Mouse (Mus musculus) liver, adult (tissue): ENCODE results near the gene Pitpnm2.

Experiments
- GATA4 ChIP-seq: IDR thresholded peaks from 2 replicates; pipeline ENCODE4 v1.6.1; 2014; ENCODE audit warnings: mild to moderate bottlenecking, low read length; ENCODE audit not compliant: insufficient replicate concordance

The Pitpnm2 gene

DNA sequence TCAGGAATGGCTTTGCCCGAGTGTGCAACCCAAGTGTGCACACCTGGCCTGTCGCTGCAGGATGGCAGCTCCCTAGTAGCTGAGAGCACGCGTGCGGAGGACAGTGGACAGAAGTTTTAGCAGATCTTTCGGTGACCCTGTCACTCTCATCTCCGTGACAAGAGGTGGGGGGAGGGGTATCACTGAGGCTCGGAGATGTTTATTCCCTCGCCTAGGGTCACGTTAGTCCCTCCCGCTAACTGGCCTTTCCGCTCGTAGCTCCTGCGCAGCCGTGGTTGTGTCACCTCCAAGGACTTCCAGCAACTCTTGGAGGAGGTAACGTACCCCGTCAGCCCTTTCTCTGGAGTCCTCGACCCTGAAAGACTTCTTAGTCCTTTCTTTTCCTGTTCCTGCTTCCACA, 137.0 kb downstream of the Pitpnm2 start:
- TF ChIP-seq GATA4, result no peak

DNA sequence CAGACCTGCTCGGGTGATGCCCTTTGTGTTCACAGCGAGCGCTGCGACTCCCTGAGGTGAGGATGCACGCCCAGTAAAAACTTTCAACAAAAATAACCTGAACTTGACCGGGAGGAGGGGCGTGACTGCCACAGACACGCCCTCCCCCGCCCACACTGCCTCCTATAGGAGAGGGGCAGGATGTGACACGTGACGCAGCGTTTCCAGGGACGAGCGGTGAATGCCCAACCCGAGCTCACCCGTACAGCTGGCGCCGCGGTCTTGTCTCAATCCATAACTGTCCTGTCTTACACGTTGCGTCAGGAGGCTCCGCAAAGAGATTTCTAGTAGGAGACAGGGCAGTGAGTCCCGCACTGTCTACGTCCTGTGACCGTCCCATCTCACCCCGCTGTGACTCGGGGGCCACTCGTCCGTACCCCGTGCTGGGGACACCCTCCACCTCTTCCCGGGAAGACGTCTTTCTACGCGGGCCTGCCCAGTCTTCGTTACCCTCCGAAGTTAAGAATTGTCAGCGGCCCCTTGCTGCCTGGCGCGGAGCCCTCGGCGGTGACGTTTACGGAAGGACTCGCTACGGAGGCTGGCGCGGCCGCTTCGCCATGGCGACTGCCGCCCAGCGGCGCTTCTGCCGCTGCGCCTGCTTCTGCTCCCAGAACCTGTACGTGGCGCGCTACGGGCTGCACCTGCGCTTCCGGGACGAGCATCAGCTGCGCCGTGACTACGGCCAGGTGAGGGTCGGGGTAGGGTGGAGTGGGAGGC, 137.6 kb downstream of the Pitpnm2 start, which contains the start of gene Ogfod2:
Gene Ogfod2, plus strand, starts transcription at position 556 of the 756 bp plus-strand sequence.
- TF ChIP-seq GATA4, result no peak; the same call in 1 of the 2 replicates

DNA sequence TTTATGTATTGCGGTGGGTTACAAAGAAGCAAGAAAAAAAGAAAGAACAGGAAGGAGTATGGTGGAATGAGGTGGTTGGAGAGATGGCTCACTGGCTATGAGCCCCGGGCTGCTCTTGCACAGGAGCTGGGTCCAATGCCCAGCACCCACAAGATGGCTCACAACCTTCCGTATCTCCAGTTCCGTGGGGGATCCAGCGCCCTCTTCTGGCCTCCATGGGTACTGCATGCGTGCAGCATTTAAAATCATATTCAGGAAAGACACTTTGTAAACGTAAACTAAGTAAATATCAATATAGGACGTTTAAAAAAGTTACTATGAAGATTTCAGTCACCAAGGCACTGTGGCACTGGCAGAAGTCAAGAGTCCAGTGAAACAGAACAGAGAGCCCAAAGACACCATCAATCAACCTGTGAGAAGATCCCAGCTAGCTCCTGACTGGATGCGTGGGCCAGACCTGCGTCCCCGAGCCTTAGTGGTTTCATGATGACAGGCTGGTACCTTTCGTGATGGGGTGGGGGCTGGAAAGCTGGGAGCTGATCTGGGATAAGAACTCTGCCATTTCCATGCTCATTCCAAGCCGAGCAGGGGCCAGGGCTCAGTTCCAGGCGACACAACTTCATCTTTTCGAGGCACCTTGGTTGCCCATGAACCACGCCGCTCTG, 138.4 kb downstream of the Pitpnm2 start:
- TF ChIP-seq GATA4, result no peak

DNA sequence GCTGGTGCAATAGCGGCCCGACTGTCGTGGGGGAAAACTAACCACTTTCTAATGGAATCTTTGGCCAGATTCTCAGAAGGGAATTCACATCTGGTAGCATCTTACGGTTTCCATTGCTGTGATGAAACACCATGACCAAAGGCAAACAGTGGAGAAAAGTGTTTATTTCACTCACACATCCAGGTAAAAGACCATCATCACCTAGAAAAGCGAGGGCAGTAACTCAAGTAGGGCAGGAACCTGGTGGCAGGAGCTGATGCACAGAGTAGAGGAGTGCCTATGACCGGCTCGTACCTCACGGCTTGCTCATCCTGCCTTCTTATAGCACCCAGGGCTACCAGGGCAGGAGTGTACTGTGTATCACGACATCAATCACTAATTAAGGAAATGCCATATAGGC, 146.0 kb downstream of the Pitpnm2 start:
- no peak for TF ChIP-seq GATA4

DNA sequence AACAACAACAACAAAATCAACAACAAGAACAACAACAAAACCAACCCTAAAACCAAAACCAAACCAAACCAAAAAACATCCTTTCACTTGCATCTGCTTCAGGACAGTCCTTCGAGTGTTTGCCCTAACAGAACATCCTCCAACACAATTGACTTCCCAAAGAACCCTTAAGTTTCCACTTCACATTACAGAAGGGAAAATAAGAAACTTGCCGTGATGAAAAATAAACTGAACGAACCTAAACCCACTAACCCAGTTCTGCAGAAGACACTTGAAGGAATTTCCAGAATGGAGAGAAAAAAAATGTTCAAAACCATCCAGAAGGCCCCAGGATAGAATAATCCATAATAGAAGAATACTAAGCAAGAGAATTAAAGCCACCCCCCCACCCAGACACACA, 146.5 kb downstream of the Pitpnm2 start:
- TF ChIP-seq GATA4, result no peak

DNA sequence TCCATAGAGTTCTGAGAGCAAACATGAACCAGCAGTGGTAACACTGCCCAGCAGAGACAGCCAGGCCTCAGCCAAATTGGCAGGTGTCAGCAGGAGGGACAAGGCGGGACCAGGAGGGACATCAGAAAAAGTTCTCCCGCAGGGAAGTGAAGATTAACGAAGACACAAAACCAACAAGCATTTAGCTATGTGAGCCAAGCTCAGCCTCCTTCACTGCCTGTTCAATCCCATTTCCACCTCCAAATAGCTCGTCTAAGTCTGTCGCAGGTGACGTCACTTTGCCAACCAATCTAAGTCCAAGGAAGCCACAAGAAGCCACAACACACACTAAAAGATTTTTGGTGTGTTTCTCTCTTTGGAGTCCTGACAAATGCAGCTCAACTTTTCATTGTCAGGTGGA, 147.2 kb downstream of the Pitpnm2 start:
- TF ChIP-seq GATA4, result no peak

DNA sequence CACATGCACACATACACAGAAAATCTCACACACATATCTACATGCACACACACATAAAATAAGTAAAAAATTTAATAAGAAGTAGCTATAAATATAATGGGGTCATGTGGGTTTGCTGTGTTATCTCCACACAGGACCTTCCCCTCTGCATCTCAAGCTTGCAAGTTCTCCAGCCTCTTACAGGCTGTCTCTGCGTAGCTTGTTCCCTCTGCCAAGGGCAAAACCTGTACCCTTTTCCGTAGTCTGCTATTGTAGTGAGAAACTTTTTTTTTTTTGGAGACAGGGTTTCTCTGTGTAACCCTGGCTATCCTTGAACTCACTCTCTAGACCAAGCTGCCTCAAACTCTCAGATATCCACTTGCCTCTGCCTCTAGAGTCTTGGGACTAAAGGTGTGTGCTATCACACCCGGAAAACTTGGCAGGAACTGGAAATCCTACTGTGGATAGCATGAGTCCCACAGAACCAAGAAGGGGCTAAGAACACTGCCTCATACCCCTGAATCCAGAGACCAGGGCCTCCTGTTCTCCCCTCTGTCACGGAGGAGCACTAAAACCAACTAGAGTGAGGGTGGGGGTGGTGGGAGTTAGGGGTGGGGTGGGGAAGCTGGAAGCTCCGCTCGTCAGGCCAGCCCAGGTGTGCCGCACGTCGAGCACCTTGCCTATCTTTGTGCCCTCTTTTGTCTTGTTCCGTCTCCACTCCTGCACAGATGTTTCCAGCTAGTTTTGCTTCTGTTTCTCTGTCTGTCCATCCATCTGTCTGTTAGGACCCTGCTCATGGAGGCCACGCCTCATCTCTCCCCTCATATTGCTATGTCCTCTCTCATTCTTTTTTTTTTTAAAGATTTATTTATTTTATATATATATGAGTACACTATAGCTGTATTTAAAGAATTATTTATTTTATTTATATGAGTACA, 149.2 kb downstream of the Pitpnm2 start:
- no peak for TF ChIP-seq GATA4

DNA sequence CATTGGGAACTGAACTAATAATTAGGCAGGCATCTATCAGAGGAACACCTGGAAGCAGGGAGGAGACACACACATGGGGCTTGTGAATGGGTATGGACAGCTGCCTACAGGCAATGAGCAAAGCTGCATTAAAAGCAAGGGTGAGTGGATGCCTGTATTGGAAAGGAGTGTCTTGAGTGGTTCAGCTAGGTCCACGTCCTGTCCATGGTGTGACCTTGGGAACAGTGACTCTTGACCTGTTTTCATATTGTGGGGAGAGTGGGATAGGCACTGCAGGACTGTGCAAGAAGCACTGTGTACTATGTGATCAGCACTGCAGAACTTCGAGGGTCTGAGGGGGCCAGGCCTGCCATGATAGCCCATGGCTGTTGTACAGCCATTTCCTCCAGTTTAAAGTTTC, 150.6 kb downstream of the Pitpnm2 start:
- TF ChIP-seq GATA4, result no peak

DNA sequence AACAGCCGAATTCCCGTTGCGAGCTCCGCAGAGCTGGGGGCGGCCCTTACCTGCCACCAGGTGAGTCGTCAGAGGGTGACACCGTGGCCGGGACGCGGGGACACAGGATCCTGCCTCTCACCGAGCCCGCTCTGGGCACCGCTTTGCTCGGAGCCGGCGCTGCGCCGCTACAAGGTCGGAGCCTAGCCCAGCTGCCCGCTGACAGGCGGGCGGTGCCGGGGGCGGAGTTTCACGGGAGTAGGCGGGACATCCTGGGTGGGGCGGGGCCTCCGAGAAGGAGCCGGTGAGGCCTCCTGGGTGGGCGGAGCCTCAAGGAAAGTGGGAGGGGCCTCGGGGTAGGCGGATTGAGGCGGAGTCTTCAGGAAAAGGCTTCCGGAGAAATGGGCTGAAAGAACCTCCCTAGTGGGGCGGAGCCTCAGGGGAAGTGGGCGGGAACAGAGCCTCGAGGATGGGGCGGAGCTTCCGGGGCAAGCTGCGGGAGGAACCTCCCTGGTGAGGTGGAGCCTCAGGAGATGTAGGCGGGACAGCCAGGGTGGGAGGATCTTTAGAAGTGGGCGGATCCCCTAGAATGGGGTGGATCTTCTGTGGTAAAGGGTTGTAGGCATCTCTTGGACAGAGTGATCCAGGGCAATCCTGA, 153.8 kb downstream of the Pitpnm2 start, which contains the start of gene Abcb9:
Gene Abcb9, minus strand, starts transcription at position 203 of the 637 bp plus-strand sequence.
- no peak for TF ChIP-seq GATA4

DNA sequence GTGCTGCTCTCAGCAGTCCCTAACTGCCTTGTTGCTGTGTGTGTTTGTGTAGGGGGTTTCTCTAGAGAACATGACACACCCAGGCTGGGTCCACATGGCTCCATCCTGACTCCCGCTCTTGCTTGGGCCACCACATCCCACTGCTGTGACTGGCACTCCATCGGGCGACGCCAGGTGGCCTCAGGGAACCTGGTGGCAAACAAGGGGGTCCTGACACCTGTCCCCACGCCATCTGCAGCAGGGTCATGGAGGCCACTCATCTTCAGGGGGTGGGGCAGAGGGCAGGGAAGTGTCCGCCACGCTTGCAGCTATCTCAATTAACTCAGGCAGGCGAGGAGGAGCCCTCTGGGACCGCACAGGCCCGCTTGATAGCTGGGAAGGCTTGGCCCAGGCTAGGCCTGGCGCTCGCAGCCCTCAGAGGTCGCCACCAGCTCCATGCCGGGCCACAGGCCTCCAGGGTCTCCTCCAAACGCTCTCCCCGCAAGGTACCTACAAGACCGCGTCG, 154.4 kb downstream of the Pitpnm2 start:
- no peak for TF ChIP-seq GATA4

DNA sequence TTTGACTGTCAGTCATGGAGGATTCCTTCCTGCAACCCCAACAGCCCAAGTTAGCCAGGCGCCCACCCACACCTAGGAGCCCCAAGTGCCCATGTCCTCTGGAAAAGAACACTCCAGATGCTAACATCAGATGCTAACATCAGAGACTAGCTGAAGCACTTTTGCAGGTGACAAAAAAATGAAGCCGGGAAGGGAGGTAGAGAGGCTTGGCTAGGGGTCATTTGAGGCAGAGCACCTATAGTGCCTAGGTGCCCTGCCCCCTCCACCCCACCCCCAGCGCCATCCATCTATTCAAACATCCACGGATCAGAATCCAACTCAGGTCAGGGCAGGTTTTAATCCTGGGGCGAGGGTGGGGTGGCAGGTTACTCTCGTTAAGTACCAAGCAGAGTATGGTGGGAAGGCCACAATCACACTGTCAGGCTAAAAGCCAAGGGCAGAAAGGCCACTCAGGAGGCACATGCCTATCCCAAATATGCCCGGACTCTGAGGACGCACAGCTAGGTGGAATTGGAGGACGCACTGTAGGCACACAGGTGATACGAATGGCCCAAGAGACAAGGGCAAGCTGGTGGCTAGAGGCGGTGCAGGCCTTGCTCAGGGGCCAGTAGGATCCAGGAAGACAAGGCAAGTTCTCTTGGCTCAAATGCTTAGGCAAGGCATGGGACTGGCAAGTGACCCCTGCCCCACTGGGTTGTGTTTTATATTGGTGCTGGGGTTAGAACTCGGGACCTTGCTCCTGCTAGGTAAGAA, 155.5 kb downstream of the Pitpnm2 start:
- no peak for TF ChIP-seq GATA4

DNA sequence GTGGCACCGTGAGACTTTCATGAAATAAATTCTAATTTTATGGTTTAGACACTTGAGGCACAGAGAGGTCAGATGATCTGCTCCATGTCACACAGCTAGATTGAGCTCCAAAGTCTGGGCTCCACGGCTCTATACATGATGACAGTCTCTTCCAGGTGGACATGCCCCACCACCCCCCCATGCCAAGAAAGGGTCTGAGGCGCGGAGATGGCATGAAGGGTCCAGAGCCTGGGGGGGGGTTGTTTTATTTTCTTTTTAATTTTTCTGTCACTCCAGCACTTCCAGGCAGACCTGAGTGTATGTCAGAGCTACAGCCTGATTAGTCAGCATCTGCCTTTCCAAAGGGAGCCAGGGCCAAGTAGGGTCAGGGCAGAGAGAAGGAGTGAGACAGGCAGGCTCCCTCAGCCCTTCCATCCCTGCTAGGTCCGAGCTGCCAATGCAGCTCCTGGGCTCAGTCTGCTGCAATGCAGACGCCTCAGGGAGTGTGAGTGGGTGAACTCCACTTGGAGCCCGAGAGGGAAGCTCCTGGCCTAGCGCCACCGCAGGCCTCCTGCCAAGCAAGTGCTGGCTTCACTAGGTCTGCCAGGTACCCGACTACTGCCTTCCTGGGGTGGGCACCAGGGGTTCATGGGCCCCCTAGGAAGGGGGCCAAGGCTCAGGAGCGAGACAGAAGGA, 156.3 kb downstream of the Pitpnm2 start:
- TF ChIP-seq GATA4, result no peak

DNA sequence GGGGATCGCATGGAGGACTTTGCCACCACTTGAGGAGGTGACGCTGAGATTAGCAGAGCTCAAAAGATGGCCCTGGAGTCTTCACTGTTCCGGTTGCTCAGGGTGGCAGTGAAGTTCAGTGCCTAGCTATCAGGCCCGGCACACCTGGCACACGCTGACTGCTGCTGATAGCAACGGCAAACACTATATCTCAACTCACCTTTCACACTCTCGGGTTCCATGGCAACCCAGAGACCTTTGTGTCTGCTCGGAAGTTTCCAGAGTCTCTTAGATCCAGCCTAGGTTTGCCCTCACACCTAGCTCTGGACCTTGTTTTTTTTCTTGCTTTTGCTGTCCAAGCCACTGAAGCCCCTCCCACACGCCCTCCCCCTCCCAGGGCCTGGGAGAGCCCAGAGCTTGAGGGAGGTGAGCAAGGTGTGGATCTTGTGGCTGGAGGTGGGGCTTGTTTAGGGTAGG, 157.6 kb downstream of the Pitpnm2 start:
- no peak for TF ChIP-seq GATA4
